Mouse (Mus musculus) forebrain, embryonic 12.5 days (tissue): ENCODE results near the gene Gm973. TPM values are rescaled to one million over a fixed set of nuclear protein-coding genes. Genes with fewer than 3 reads are reported as not detected.

Experiments used
- ATAC-seq: fragments of 200-750 bp; cut with Nextera tagmentation; 2 replicates; pipeline ENCODE4 v1.8.0; 2017; ENCODE audit warnings: moderate TSS enrichment; ENCODE audit not compliant: low FRiP score
- H3K27ac ChIP-seq: fragments of 300-500 bp; sonication (generic); 2 replicates; pipeline ENCODE4 v1.5.1; 2016; ENCODE audit warnings: mild to moderate bottlenecking
- H3K27me3 ChIP-seq: fragments of 300-500 bp; sonication (generic); 2 replicates; pipeline ENCODE4 v1.6.1; 2016; ENCODE audit warnings: mild to moderate bottlenecking
- H3K36me3 ChIP-seq: fragments of 300-500 bp; sonication (generic); replicated peaks from 2 replicates; pipeline ENCODE4 v1.6.1; 2016; ENCODE audit warnings: mild to moderate bottlenecking
- H3K4me1 ChIP-seq: fragments of 300-500 bp; sonication (generic); 2 replicates; pipeline ENCODE4 v1.6.1; 2016
- H3K4me2 ChIP-seq: fragments of 300-500 bp; sonication (generic); 2 replicates; pipeline ENCODE4 v1.6.1; 2016; ENCODE audit warnings: mild to moderate bottlenecking, moderate library complexity
- H3K4me3 ChIP-seq: fragments of 300-500 bp; sonication (generic); replicated peaks from 2 replicates; pipeline ENCODE4 v1.5.1; 2016; ENCODE audit warnings: mild to moderate bottlenecking
- H3K9ac ChIP-seq: fragments of 300-500 bp; sonication (generic); 2 replicates; pipeline ENCODE4 v1.6.1; 2016; ENCODE audit warnings: mild to moderate bottlenecking
- H3K9me3 ChIP-seq: fragments of 300-500 bp; sonication (generic); 2 replicates; pipeline ENCODE4 v1.6.1; 2016
- WGBS: fragments of 180-500 bp; shearing (Covaris S2); methylation state at CpG from one replicate; pipeline ENCODE4 v1.1.7; 2016; 5-methylcytosine and 5-hydroxymethylcytosine counted together
- polyA plus RNA-seq: library from polyadenylated mRNA; unstranded; fragments of >200 nt; fragmentation: Nextera tagmentation; extraction: Ambion mirVana; gene quantifications from 2 replicates; pipeline ENCODE4 v1.2.1, GENCODE M21; 2016

The Gm973 gene
- polyA plus RNA-seq, 1 experiment from 2014 or later, result 1.1 TPM

DNA sequence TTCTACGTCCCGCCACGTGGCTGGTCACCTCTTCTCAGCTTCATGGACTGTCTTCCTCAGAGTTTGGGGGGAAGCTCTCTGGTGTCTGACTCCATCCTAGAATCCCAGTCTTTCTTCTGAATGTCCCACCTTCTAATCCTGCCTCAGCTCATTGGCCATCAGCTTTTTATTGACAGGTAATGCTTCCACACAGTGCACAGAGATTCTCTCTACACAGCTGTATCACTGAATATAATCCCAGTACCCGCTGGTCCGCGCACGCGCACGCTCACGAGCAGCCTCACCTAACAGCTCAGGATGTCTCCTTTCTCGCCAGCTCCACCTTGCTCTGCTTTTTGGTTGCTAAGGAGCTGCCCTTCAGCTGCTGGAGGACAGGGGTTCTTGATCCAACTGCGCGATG is 90.4 kb downstream of the Gm973 start:
- ATAC-seq, result no peak
- 88% methylated on average over 13 of the region's 13 CpGs for WGBS
- Histone ChIP-seq H3K9me3 (no peaks in the 10 kb centered on the region), H3K4me3 (no peak overlapping the region), H3K27ac (no peak overlapping the region), H3K27me3 (peaks cover 9% of the 10 kb centered on the region), H3K4me1 (peaks cover 10% of the 10 kb centered on the region; the same call in 1 of the 2 replicates), H3K36me3 (no peaks in the 10 kb centered on the region), H3K9ac (no peak overlapping the region), H3K4me2 (no peak overlapping the region)

DNA sequence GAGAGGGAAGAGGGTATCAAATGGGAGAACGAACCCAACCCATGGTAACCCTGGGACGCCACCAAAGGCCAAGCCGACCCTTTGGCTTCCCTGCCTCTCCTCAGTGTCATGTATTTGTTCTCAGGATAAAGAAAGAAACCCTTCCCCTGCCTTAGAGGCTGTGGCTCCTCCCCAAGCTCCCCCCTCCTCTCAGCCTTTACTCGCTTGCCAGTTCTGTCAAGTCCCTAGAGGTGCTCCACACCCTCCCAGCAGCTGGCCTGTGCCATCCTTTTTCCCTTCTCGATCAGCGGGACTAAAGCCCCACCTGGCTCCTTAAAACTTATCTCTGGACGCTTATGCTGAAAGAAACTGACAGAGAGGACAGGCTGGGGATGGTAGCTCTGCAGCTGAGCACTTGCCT is 91.0 kb downstream of the Gm973 start:
- Histone ChIP-seq H3K4me1 (peaks cover 10% of the 10 kb centered on the region; the same call in 1 of the 2 replicates), H3K9ac (no peak overlapping the region), H3K9me3 (no peaks in the 10 kb centered on the region), H3K27me3 (peaks cover 9% of the 10 kb centered on the region), H3K4me2 (no peak overlapping the region), H3K4me3 (no peak overlapping the region), H3K36me3 (no peaks in the 10 kb centered on the region), H3K27ac (no peak overlapping the region)
- ATAC-seq, result no peak
- WGBS, result 59% methylated on average over 7 of the region's 7 CpGs

DNA sequence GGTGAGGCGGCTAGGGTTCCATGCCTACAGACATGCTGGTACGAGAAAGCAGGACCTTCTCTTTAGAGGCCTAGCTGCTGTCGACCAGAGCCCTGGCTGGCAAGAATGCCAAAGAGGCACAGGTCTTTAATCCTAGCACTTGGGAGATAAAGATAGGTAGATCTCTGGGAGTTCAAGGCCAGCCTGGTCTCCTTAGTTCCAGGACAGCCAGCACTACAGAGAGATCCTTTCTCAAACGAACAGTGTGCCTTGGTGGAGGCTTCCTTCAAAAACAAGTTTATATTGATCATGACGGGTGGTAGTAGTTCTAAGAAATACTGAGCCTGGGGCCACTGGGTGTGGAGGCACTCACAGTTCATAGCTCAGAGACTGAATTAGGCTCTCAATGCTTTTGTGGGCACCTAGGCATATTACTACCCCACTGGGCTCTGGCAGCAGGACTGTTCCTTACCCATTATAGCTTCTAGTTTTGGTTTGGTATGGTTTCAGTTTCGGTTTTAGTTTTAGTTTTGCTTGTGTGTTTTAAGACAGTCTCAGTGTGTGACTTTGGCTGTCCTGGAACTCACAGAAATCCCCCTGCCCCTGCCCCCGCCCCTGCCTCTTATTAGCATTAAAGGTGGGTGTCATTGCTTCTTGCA is 92.2 kb downstream of the Gm973 start:
- Histone ChIP-seq H3K36me3 (no peaks in the 10 kb centered on the region), H3K9ac (no peak overlapping the region), H3K27me3 (peaks cover 4% of the 10 kb centered on the region; the same call in 1 of the 2 replicates), H3K4me1 (peaks cover 10% of the 10 kb centered on the region; the same call in 1 of the 2 replicates), H3K9me3 (no peaks in the 10 kb centered on the region), H3K27ac (no peak overlapping the region), H3K4me2 (no peak overlapping the region), H3K4me3 (no peak overlapping the region)
- 86% methylated on average over 7 of the region's 7 CpGs for WGBS
- ATAC-seq, result no peak

DNA sequence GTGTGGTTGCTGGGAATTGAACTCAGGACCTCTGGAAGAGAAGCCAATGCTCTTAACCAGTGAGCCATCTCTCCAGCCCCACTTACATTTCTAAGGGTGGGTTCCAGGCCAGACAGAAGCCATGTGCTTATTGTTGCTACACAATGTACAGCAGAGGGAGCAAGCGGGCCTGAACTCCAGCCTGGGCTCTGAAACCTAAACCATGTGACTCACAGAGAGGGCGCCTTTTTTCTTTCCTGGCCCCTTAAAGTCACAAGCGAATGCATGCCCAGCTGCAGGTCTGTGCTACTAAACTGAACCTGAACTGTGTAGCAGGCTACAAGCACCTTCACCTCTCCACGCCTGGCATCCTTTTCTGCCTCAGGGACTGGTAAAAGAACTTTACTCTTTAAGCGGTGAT is 92.9 kb downstream of the Gm973 start:
- no peak overlapping the region for H3K9ac ChIP-seq
- no peak for ATAC-seq
- no peaks in the 10 kb centered on the region for H3K36me3 ChIP-seq
- H3K27me3 ChIP-seq, result no peaks in the 10 kb centered on the region
- H3K9me3 ChIP-seq, result no peaks in the 10 kb centered on the region
- no peak overlapping the region for H3K4me3 ChIP-seq
- WGBS, result 57% methylated on average over 5 of the region's 5 CpGs
- no peak overlapping the region for H3K27ac ChIP-seq
- H3K4me1 ChIP-seq, result peaks cover 7% of the 10 kb centered on the region; the same call in 1 of the 2 replicates
- no peak overlapping the region for H3K4me2 ChIP-seq

DNA sequence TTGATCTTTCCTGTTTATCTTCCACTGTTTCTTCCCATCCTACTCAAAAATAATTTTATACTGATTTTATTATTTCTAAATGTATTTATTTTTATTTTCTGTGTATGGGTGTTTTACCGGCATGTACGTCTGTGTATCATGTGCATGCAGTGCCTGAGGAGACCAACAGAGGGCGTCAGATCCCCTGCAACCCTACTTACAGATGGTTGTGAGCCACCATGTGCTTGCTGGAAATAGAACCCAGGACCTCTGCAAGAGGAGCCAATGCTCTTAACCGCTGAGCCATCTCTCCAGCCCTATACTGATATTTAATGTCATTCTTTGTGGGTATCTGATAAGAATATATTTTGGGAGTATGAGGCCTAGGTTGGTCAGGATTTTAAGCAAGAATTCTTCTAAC is 93.4 kb downstream of the Gm973 start:
- WGBS, result 83% methylated on average over 4 of the region's 4 CpGs
- Histone ChIP-seq H3K4me2 (no peak overlapping the region), H3K27me3 (no peaks in the 10 kb centered on the region), H3K4me3 (no peak overlapping the region), H3K9ac (no peak overlapping the region), H3K9me3 (no peaks in the 10 kb centered on the region), H3K27ac (no peak overlapping the region), H3K36me3 (no peaks in the 10 kb centered on the region), H3K4me1 (0 out of 2 replicates have a peak, but pooled peaks cover 6% of the 10 kb centered on the region)
- no peak for ATAC-seq

DNA sequence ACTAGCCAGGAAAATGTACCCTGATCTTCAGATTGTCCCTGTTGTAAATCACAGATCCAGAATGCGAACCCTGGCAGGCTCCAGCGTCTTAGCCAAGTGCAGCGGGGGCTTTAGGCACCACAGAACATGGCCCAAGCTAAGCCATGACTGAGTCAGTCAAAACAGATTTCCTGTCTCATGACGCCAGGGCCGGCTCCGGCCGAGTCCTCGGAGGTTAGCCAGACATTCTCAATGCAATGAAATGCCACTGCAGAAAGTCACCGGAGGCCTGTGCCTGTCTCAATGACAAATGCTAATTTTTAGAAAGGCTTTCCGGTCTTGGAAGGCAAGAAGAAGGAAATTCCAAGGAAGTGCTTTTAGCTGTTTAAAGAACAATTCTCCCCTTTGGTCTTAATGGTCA is 93.8 kb downstream of the Gm973 start:
- no peak for ATAC-seq
- 91% methylated on average over 10 of the region's 10 CpGs for WGBS
- 0 out of 2 replicates have a peak, but pooled peaks cover 6% of the 10 kb centered on the region for H3K4me1 ChIP-seq
- H3K9ac ChIP-seq, result no peak overlapping the region
- H3K27me3 ChIP-seq, result no peaks in the 10 kb centered on the region
- no peak overlapping the region for H3K4me2 ChIP-seq
- no peaks in the 10 kb centered on the region for H3K9me3 ChIP-seq
- no peaks in the 10 kb centered on the region for H3K36me3 ChIP-seq
- no peak overlapping the region for H3K27ac ChIP-seq
- H3K4me3 ChIP-seq, result no peak overlapping the region

DNA sequence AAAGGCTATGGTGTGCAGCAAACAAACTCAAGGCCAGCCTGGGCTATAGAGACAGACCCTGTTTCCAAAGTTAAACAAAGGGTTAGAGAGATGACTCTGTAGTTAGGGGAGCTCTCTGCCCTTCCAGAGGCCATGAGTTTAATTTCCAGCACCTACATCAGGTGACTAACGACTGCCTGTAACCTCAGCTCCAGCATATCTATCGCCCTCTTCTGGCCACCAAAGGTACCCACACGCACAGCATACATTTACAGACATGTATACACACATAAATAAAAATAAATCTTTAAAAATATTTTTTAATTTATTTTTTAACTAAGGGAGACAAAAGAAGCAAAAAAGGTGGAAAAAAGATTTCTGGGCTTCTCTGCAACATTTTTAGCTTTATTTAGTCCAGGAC is 94.9 kb downstream of the Gm973 start:
- no peak overlapping the region for H3K27ac ChIP-seq
- H3K4me2 ChIP-seq, result no peak overlapping the region
- H3K27me3 ChIP-seq, result 0 out of 2 replicates have a peak, but pooled peaks cover 3% of the 10 kb centered on the region
- H3K4me3 ChIP-seq, result no peak overlapping the region
- 87% methylated on average over 3 of the region's 3 CpGs for WGBS
- H3K4me1 ChIP-seq, result 0 out of 2 replicates have a peak, but pooled peaks cover 6% of the 10 kb centered on the region
- no peak overlapping the region for H3K9ac ChIP-seq
- no peaks in the 10 kb centered on the region for H3K9me3 ChIP-seq
- no peaks in the 10 kb centered on the region for H3K36me3 ChIP-seq
- no peak for ATAC-seq

DNA sequence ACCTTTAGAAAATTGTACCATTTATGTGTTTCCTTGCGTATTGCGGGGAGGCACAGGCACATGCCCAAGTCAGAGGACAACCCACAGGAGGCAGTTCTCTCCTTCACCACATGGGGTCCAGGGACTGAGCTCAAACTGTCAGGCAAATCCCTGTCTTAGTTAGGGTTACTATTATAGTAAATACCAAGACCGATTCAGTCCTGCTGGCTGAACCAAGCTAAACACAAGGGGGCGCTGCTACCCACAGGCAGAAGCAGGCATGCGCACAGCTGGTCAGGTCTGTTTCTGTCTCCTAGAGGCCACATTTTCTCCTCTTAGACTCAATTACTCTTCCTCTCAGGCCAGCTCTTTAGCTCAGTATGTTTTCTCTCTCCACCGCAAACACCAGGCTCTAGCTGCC is 97.7 kb downstream of the Gm973 start:
- Histone ChIP-seq H3K9me3 (no peaks in the 10 kb centered on the region), H3K9ac (no peak overlapping the region), H3K36me3 (no peaks in the 10 kb centered on the region), H3K4me2 (no peak overlapping the region), H3K27me3 (0 out of 2 replicates have a peak, but pooled peaks cover 5% of the 10 kb centered on the region), H3K27ac (no peak overlapping the region), H3K4me3 (no peak overlapping the region), H3K4me1 (no peaks in the 10 kb centered on the region)
- WGBS, result 46% methylated on average over 6 of the region's 6 CpGs
- ATAC-seq, result no peak

DNA sequence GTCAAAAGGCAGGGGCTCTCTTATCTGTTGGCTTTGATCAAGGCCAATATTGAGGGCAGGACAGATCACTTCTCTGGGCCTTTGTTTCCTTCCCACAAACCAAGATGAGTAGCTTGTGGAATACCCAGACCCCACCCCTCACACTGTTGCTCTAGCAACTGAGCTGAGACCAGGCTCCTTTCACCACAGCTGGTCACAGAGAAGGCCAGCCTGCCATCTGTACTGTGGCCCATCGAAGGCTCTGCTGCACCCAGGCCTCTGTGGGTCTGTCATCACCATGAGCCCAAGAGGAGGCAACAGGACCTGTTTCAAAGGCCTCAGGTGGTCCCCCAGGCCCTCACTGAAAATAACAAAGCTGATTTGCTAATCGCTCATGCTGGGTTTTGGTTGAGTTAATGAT is 99.0 kb downstream of the Gm973 start:
- Histone ChIP-seq H3K27me3 (0 out of 2 replicates have a peak, but pooled peaks cover 5% of the 10 kb centered on the region), H3K4me2 (no peak overlapping the region), H3K9ac (no peak overlapping the region), H3K36me3 (no peaks in the 10 kb centered on the region), H3K27ac (no peak overlapping the region), H3K4me3 (no peak overlapping the region), H3K9me3 (no peaks in the 10 kb centered on the region), H3K4me1 (no peaks in the 10 kb centered on the region)
- 90% methylated on average over 2 of the region's 2 CpGs for WGBS
- ATAC-seq, result no peak

DNA sequence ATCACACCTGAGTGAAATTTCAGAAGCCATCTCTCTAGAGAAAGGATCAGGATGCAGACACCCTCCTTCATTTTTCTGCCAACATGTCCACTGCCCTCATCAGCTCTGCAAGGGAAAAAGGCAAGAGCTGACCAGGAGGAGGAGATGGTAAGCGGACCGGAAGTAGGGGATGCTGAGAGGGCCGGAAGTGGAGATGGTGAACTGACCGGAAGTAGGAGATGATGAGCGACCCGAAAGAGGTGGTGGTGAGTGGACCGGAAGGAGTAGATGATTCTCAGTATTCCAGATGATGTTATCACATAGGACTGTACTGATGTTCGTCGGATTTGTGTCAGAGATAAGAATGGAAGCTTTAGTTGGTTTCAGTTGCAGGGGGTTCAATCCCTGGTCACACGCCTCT is 103.1 kb downstream of the Gm973 start:
- Histone ChIP-seq H3K4me1 (no peaks in the 10 kb centered on the region), H3K27me3 (0 out of 2 replicates have a peak, but pooled peaks cover 14% of the 10 kb centered on the region), H3K4me2 (no peak overlapping the region), H3K9me3 (no peaks in the 10 kb centered on the region), H3K9ac (no peak overlapping the region), H3K4me3 (no peak overlapping the region), H3K27ac (no peak overlapping the region), H3K36me3 (no peaks in the 10 kb centered on the region)
- WGBS, result 93% methylated on average over 10 of the region's 10 CpGs
- ATAC-seq, result no peak

DNA sequence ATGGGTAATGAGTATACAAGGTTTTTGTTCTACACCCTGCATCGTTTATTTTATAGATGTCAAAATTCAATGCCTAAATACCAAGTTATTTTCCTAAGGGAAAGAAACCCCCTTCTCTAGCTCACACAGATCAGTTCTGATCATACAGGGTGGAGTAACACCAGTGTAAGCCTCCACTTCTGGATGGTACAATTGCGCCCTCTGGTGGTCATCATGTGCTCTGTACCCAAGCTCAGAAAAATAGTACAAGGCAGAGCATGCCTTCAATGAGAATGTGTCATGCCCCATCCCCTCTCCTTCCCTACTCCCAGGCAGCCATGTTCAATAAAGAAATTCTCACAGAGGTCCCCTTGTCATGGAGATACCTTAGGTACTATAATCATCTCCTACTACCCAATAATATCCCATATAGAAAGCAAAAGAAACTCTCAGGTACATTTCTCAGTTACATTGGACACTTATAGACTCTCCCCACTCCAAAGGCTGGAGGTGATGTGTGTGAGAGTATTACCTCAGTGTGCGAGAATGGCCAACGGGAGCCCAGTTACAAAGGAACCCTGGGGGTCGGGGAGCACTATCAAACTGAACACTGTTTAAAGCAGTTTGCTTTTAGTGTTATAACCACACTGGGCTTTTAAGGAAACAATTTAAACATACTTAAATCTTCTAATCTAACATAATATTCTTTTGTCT is 107.4 kb downstream of the Gm973 start:
- no peaks in the 10 kb centered on the region for H3K4me1 ChIP-seq
- WGBS, result 29% methylated on average over 5 of the region's 5 CpGs
- no peaks in the 10 kb centered on the region for H3K9me3 ChIP-seq
- H3K27me3 ChIP-seq, result 0 out of 2 replicates have a peak, but pooled peaks cover 9% of the 10 kb centered on the region
- no peak overlapping the region for H3K4me2 ChIP-seq
- H3K9ac ChIP-seq, result no peak overlapping the region
- H3K27ac ChIP-seq, result no peak overlapping the region
- peak; percentile 89 for ATAC-seq
- no peaks in the 10 kb centered on the region for H3K36me3 ChIP-seq
- no peak overlapping the region for H3K4me3 ChIP-seq

DNA sequence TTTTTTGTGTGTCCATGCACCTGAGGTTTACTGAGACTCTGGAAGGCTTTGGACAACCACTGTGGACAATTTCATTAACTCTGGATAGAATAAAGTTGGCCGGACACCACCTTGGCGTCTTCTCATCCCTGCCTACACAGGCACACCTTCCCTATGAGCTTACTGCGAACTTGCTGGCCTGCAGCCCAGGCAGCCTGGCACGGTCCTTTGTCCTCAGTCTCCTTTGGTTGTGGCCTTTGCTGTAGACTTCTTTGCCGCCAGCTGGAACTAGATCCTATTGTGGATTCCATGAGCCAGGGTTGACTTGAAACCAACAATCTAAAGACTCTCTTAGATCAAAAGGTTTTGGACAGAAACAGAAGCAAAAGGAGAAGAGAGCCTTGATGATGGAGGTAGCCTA is 109.3 kb downstream of the Gm973 start:
- H3K9ac ChIP-seq, result no peak overlapping the region
- no peak overlapping the region for H3K4me2 ChIP-seq
- WGBS, result 83% methylated on average over 5 of the region's 5 CpGs
- no peaks in the 10 kb centered on the region for H3K4me1 ChIP-seq
- H3K36me3 ChIP-seq, result no peaks in the 10 kb centered on the region
- 0 out of 2 replicates have a peak, but pooled peaks cover 9% of the 10 kb centered on the region for H3K27me3 ChIP-seq
- H3K9me3 ChIP-seq, result no peaks in the 10 kb centered on the region
- H3K4me3 ChIP-seq, result no peak overlapping the region
- no peak overlapping the region for H3K27ac ChIP-seq
- no peak for ATAC-seq

DNA sequence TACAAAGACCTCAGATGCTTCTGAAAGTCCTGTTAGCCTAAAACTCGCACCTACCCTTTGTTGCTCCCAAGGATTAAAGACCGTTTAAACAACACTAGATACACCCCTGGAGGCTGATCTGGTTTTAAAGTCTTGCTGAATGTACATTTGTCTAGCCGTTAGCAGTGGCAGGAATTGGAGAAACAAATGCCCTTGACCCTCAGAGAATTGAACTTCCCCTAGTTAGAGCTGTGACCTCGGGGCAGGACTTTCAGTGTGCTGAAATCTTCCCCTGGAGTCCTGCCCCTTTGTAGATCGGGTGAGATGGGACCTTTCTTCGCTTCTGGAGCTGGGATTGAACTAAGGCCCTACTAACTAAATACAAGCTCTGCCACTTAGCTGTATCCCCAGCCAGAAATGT is 113.1 kb downstream of the Gm973 start:
- 46% methylated on average over 6 of the region's 6 CpGs for WGBS
- Histone ChIP-seq H3K9ac (no peak overlapping the region), H3K27ac (no peak overlapping the region), H3K9me3 (no peaks in the 10 kb centered on the region), H3K27me3 (no peaks in the 10 kb centered on the region), H3K4me2 (no peak overlapping the region), H3K4me3 (no peak overlapping the region), H3K4me1 (no peaks in the 10 kb centered on the region), H3K36me3 (no peaks in the 10 kb centered on the region)
- no peak for ATAC-seq
